Mouse (Mus musculus) liver, embryonic 15.5 days (tissue): Measurements from ENCODE around the gene Fam117b. TPM values are rescaled to one million over a fixed set of nuclear protein-coding genes. Genes with fewer than 3 reads are reported as not detected.

ENCODE experiments used
- polyA plus RNA-seq: library from polyadenylated mRNA; unstranded; fragments of >200 nt; fragmentation: Nextera tagmentation; extraction: Ambion mirVana; gene quantifications from 2 replicates; pipeline ENCODE4 v1.2.1, GENCODE M21; 2015

Gene Fam117b
- polyA plus RNA-seq, 1 experiment from 2014 or later = 1.9 TPM

Other genes with a start within 250 kb of the Fam117b start
- 108 and 126 TPM in 2 replicates for gene Sumo1, start 242.2 kb upstream of the Fam117b start, polyA plus RNA-seq
- gene Nop58, start 228.0 kb upstream of the Fam117b start, polyA plus RNA-seq = 106 and 112 TPM in 2 replicates
- gene Bmpr2, start 149.6 kb upstream of the Fam117b start, polyA plus RNA-seq = 0.88 and 0.90 TPM in 2 replicates
- gene Ica1l, start 130.2 kb downstream of the Fam117b start, polyA plus RNA-seq = 0.17 and 0.31 TPM in 2 replicates
- gene Carf, start 185.2 kb downstream of the Fam117b start, polyA plus RNA-seq = 1.2 and 1.6 TPM in 2 replicates
- gene Wdr12, start 185.6 kb downstream of the Fam117b start, polyA plus RNA-seq = 27.9 and 33.8 TPM in 2 replicates